Mouse (Mus musculus) G1E (cell line): ENCODE measurements at regions not wholly inside any gene's neighbourhood (a gene's known extent, or its start where the extent isn't known, plus 50 kb on each side); places are given as distances from the start of the nearest gene placed in this dataset.
"Not testable (repeated sequence)": the region's sequence is repeated elsewhere in the genome, so short reads cannot be mapped to it uniquely, and the experiment has no call there.

Experiments used
- ATAC-seq: 2 replicates; pipeline ENCODE4 v1.8.0; 2016; ENCODE audit warnings: mild to moderate bottlenecking; ENCODE audit not compliant: insufficient number of reproducible peaks, poor library complexity, low FRiP score, severe bottlenecking; ENCODE audit errors: extremely low read depth
- DNase-seq: peaks from one replicate; pipeline ENCODE4 v3.0.0; 2012; ENCODE audit warnings: low spot score
- H3K27me3 ChIP-seq: 2 replicates; pipeline ENCODE4 v1.6.1; 2012; ENCODE audit warnings: mild to moderate bottlenecking, low read length, inconsistent platforms; ENCODE audit not compliant: insufficient read depth
- H3K36me3 ChIP-seq: replicated peaks from 2 replicates; pipeline ENCODE3; 2012; ENCODE audit warnings: mild to moderate bottlenecking, inconsistent platforms
- H3K4me1 ChIP-seq: 2 replicates; pipeline ENCODE4 v1.6.1; 2012; ENCODE audit warnings: low read depth, low read length, inconsistent platforms, mixed read lengths; ENCODE audit not compliant: insufficient read depth
- H3K4me3 ChIP-seq: 2 replicates; pipeline ENCODE4 v1.5.1; 2012; ENCODE audit warnings: low read depth, mild to moderate bottlenecking, inconsistent platforms, low read length, moderate library complexity, mixed read lengths
- H3K9me3 ChIP-seq: replicated peaks from 2 replicates; pipeline ENCODE4 v1.6.1; 2012; ENCODE audit warnings: inconsistent platforms
- CTCF ChIP-seq: IDR thresholded peaks from 2 replicates; pipeline ENCODE4 v1.5.1; 2012; ENCODE audit warnings: low read depth, low read length, inconsistent platforms, mixed read lengths
- GATA1 ChIP-seq: IDR thresholded peaks from 2 replicates; pipeline ENCODE4 v1.6.1; 2012; ENCODE audit warnings: borderline replicate concordance, low read length, inconsistent platforms, mixed read lengths
- GATA2 ChIP-seq: IDR thresholded peaks from 2 replicates; pipeline ENCODE4 v1.6.1; 2012; ENCODE audit warnings: low read depth, low read length, inconsistent platforms, borderline replicate concordance
- POLR2AphosphoS5 ChIP-seq: IDR thresholded peaks from 2 replicates; pipeline ENCODE4 v1.6.1; 2012; ENCODE audit warnings: low read depth, low read length, inconsistent platforms; ENCODE audit not compliant: insufficient replicate concordance
- TAL1 ChIP-seq: conservative IDR thresholded peaks from 2 replicates; pipeline ENCODE4 v1.6.1; 2012; ENCODE audit warnings: low read depth, low read length, inconsistent platforms, mixed read lengths

- TF ChIP-seq POLR2AphosphoS5 (no peak), GATA1 (no peak), GATA2 (no peak), CTCF (no peak), TAL1 (no peak)
- Histone ChIP-seq H3K9me3 (no peaks in the 10 kb centered on the region), H3K36me3 (no peaks in the 10 kb centered on the region), H3K27me3 (no peaks in the 10 kb centered on the region), H3K4me3 (no peak overlapping the region), H3K4me1 (no peaks in the 10 kb centered on the region)
- ATAC-seq (no peak), DNase-seq (no peak)
Observed at GRCm38 (mm10) chr2:10718366-10718765, 348.1 kb downstream of the Sfmbt2 start.

GRCm38 (mm10) chr2:10734337-10734736 is 364.0 kb downstream of the Sfmbt2 start:
- DNase-seq, H3K4me3 ChIP-seq, H3K36me3 ChIP-seq, H3K9me3 ChIP-seq, H3K27me3 ChIP-seq, H3K4me1 ChIP-seq, ATAC-seq: not testable (repeated sequence)

- Histone ChIP-seq H3K9me3 (no peaks in the 10 kb centered on the region), H3K4me1 (no peaks in the 10 kb centered on the region), H3K4me3 (no peak overlapping the region), H3K36me3 (no peaks in the 10 kb centered on the region), H3K27me3 (0 out of 2 replicates have a peak, but pooled peaks cover 3% of the 10 kb centered on the region)
- DNase-seq (no peak), ATAC-seq (no peak)
- TF ChIP-seq GATA1 (no peak), CTCF (no peak), TAL1 (no peak), POLR2AphosphoS5 (no peak), GATA2 (no peak)
Observed at GRCm38 (mm10) chr2:10736696-10737457, 366.6 kb downstream of the Sfmbt2 start.

- no peak for TF ChIP-seq TAL1
- no peak for TF ChIP-seq GATA1
- TF ChIP-seq POLR2AphosphoS5 = no peak
- TF ChIP-seq CTCF = no peak
- no peak for TF ChIP-seq GATA2
- no peak for DNase-seq
- no peak overlapping the region for H3K4me3 ChIP-seq
- H3K9me3 ChIP-seq = no peaks in the 10 kb centered on the region
- no peaks in the 10 kb centered on the region for H3K4me1 ChIP-seq
- 0 out of 2 replicates have a peak, but pooled peaks cover 3% of the 10 kb centered on the region for H3K27me3 ChIP-seq
- no peak for ATAC-seq
- no peaks in the 10 kb centered on the region for H3K36me3 ChIP-seq
Observed at GRCm38 (mm10) chr2:10737458-10737775, 367.1 kb downstream of the Sfmbt2 start.

GRCm38 (mm10) chr2:10745127-10745526 is 374.8 kb downstream of the Sfmbt2 start:
- H3K4me1 ChIP-seq = no peaks in the 10 kb centered on the region
- DNase-seq = no peak
- TF ChIP-seq CTCF (no peak), POLR2AphosphoS5 (no peak), GATA1 (no peak), GATA2 (no peak), TAL1 (no peak)

GRCm38 (mm10) chr2:10755375-10755774 is 385.1 kb downstream of the Sfmbt2 start:
- ATAC-seq = no peak
- Histone ChIP-seq H3K36me3 (no peaks in the 10 kb centered on the region), H3K9me3 (no peaks in the 10 kb centered on the region), H3K4me1 (no peaks in the 10 kb centered on the region), H3K27me3 (no peaks in the 10 kb centered on the region), H3K4me3 (no peak overlapping the region)
- TF ChIP-seq GATA2 (no peak), GATA1 (no peak), CTCF (no peak), POLR2AphosphoS5 (no peak), TAL1 (no peak)
- no peak for DNase-seq

More at GRCm38 (mm10) chr2:10745127-10745526, 374.8 kb downstream of the Sfmbt2 start:
- Histone ChIP-seq H3K36me3 (no peaks in the 10 kb centered on the region), H3K4me3 (no peak overlapping the region), H3K9me3 (no peaks in the 10 kb centered on the region), H3K27me3 (peaks cover 9% of the 10 kb centered on the region; the same call in 1 of the 2 replicates)
- ATAC-seq = no peak

GRCm38 (mm10) chr2:10757202-10757840 is 387.0 kb downstream of the Sfmbt2 start:
- TF ChIP-seq CTCF (no peak), POLR2AphosphoS5 (no peak), TAL1 (no peak), GATA1 (no peak), GATA2 (no peak)
- no peaks in the 10 kb centered on the region for H3K36me3 ChIP-seq
- no peaks in the 10 kb centered on the region for H3K27me3 ChIP-seq
- DNase-seq (no peak), ATAC-seq (no peak)
- no peaks in the 10 kb centered on the region for H3K9me3 ChIP-seq
- H3K4me3 ChIP-seq = no peak overlapping the region
- no peaks in the 10 kb centered on the region for H3K4me1 ChIP-seq
